Mouse (Mus musculus) hindbrain, embryonic 14.5 days (tissue): ENCODE data around the gene Fus. TPM values are rescaled to one million over a fixed set of nuclear protein-coding genes. Genes with fewer than 3 reads are reported as not detected.

Experiments
- ATAC-seq: fragments of 200-750 bp; cut with Nextera tagmentation; 2 replicates; pipeline ENCODE4 v1.8.0; 2017; ENCODE audit warnings: moderate number of reproducible peaks, mild to moderate bottlenecking, moderate TSS enrichment, moderate library complexity; ENCODE audit not compliant: low FRiP score
- DNase-seq: peaks from one replicate; pipeline ENCODE4 v3.0.0-alpha.2; 2015; ENCODE audit warnings: low spot score
- H3K27ac ChIP-seq: fragments of 300-500 bp; sonication (generic); 2 replicates; pipeline ENCODE4 v1.5.1; 2014; ENCODE audit warnings: mild to moderate bottlenecking, moderate library complexity
- H3K27me3 ChIP-seq: fragments of 300-500 bp; sonication (generic); 2 replicates; pipeline ENCODE4 v1.6.1; 2014; ENCODE audit warnings: mild to moderate bottlenecking, low read length, mixed read lengths; ENCODE audit not compliant: control insufficient read depth, insufficient read depth
- H3K36me3 ChIP-seq: fragments of 300-500 bp; sonication (generic); replicated peaks from 2 replicates; pipeline ENCODE4 v1.6.1; 2014; ENCODE audit not compliant: control insufficient read depth, insufficient read depth
- H3K4me1 ChIP-seq: fragments of 300-500 bp; sonication (generic); replicated peaks from 2 replicates; pipeline ENCODE4 v1.6.1; 2014; ENCODE audit warnings: antibody characterized with exemption, low read length, mixed read lengths; ENCODE audit not compliant: control insufficient read depth, insufficient read depth
- H3K4me2 ChIP-seq: fragments of 300-500 bp; sonication (generic); replicated peaks from 2 replicates; pipeline ENCODE4 v1.6.1; 2014; ENCODE audit warnings: mild to moderate bottlenecking, moderate library complexity
- H3K4me3 ChIP-seq: fragments of 300-500 bp; sonication (generic); replicated peaks from 2 replicates; pipeline ENCODE4 v1.5.1; 2014; ENCODE audit warnings: mild to moderate bottlenecking, low read length
- H3K9ac ChIP-seq: fragments of 300-500 bp; sonication (generic); 2 replicates; pipeline ENCODE4 v1.6.1; 2014
- H3K9me3 ChIP-seq: fragments of 300-500 bp; sonication (generic); 2 replicates; pipeline ENCODE4 v1.6.1; 2016; ENCODE audit warnings: low read length; ENCODE audit not compliant: control insufficient read depth
- WGBS: fragments of 180-500 bp; shearing (Covaris S2); extraction: QIAGEN DNeasy Blood & Tissue Kit; methylation state at CpG from one replicate; pipeline ENCODE4 v1.1.7; 2014; 5-methylcytosine and 5-hydroxymethylcytosine counted together
- polyA plus RNA-seq: library from polyadenylated mRNA; unstranded; fragments of >200 nt; fragmentation: Nextera tagmentation; extraction: Ambion mirVana; gene quantifications from 2 replicates; pipeline ENCODE4 v1.2.1, GENCODE M21; 2014

Gene Fus
- polyA plus RNA-seq, 1 experiment from 2014 or later = 44.2 TPM

GRCm38 (mm10) chr7:127974413-127974930 lies 7.2 kb downstream of the Fus start:
- no peak for ATAC-seq
- Histone ChIP-seq H3K9ac (no peak overlapping the region), H3K27ac (no peak overlapping the region), H3K4me1 (peaks cover 8% of the 10 kb centered on the region), H3K9me3 (no peaks in the 10 kb centered on the region), H3K4me2 (no peak overlapping the region), H3K27me3 (no peaks in the 10 kb centered on the region), H3K36me3 (peaks cover 97% of the 10 kb centered on the region), H3K4me3 (no peak overlapping the region)
- no peak for DNase-seq
- WGBS = 89% methylated on average over 2 of the region's 2 CpGs

- no peaks in the 10 kb centered on the region for H3K27me3 ChIP-seq
- H3K4me1 ChIP-seq = no peaks in the 10 kb centered on the region
- H3K36me3 ChIP-seq = peaks cover 99% of the 10 kb centered on the region
- H3K4me3 ChIP-seq = no peak overlapping the region
- H3K4me2 ChIP-seq = no peak overlapping the region
- WGBS = 100% methylated on average over 2 of the region's 2 CpGs
- H3K9ac ChIP-seq = no peak overlapping the region
- H3K27ac ChIP-seq = no peak overlapping the region
- H3K9me3 ChIP-seq = no peaks in the 10 kb centered on the region
- DNase-seq (no peak), ATAC-seq (no peak)
Measured at GRCm38 (mm10) chr7:127978856-127979255, 11.6 kb downstream of the Fus start.

- no peak for ATAC-seq
- no peak overlapping the region for H3K4me2 ChIP-seq
- WGBS = 90% methylated on average over 3 of the region's 3 CpGs
Measured at GRCm38 (mm10) chr7:127980606-127981005, 13.3 kb downstream of the Fus start.

GRCm38 (mm10) chr7:127988904-127989303 lies 21.6 kb downstream of the Fus start:
- 97% methylated on average over 1 of the region's 1 CpGs for WGBS

More at GRCm38 (mm10) chr7:127980606-127981005, 13.3 kb downstream of the Fus start:
- Histone ChIP-seq H3K4me3 (no peak overlapping the region), H3K9ac (no peak overlapping the region), H3K4me1 (no peaks in the 10 kb centered on the region), H3K27me3 (no peaks in the 10 kb centered on the region), H3K27ac (no peak overlapping the region), H3K36me3 (peaks cover 99% of the 10 kb centered on the region), H3K9me3 (no peaks in the 10 kb centered on the region)
- DNase-seq = no peak

GRCm38 (mm10) chr7:127991643-127992487 lies 24.6 kb downstream of the Fus start:
- H3K4me1 ChIP-seq = no peaks in the 10 kb centered on the region
- peaks cover 52% of the 10 kb centered on the region for H3K36me3 ChIP-seq
- 55% methylated on average over 6 of the region's 6 CpGs for WGBS
- H3K27ac ChIP-seq = no peak overlapping the region; the same call in 1 of the 2 replicates
- H3K27me3 ChIP-seq = no peaks in the 10 kb centered on the region
- H3K9ac ChIP-seq = no peak overlapping the region
- ATAC-seq (0 out of 2 replicates have a peak, but pooled peaks have one; percentile 61), DNase-seq (peak; percentile 73)
- no peak overlapping the region for H3K4me2 ChIP-seq
- H3K4me3 ChIP-seq = no peak overlapping the region
- H3K9me3 ChIP-seq = no peaks in the 10 kb centered on the region

More at GRCm38 (mm10) chr7:127988904-127989303, 21.6 kb downstream of the Fus start:
- H3K4me3 ChIP-seq = no peak overlapping the region
- H3K9ac ChIP-seq = no peak overlapping the region
- H3K27me3 ChIP-seq = no peaks in the 10 kb centered on the region
- no peaks in the 10 kb centered on the region for H3K4me1 ChIP-seq
- no peak overlapping the region for H3K4me2 ChIP-seq
- H3K36me3 ChIP-seq = peaks cover 82% of the 10 kb centered on the region
- H3K9me3 ChIP-seq = no peaks in the 10 kb centered on the region
- ATAC-seq = no peak
- H3K27ac ChIP-seq = no peak overlapping the region
- no peak for DNase-seq

- H3K9me3 ChIP-seq = no peaks in the 10 kb centered on the region
- H3K4me1 ChIP-seq = no peaks in the 10 kb centered on the region
- ATAC-seq (no peak), DNase-seq (no peak)
- peaks cover 43% of the 10 kb centered on the region for H3K36me3 ChIP-seq
- no peaks in the 10 kb centered on the region for H3K27me3 ChIP-seq
- no peak overlapping the region for H3K27ac ChIP-seq
- peak overlapping the region; percentile 33 for H3K4me2 ChIP-seq
- WGBS = 49% methylated on average over 5 of the region's 5 CpGs
- no peak overlapping the region for H3K4me3 ChIP-seq
- H3K9ac ChIP-seq = no peak overlapping the region
Measured at GRCm38 (mm10) chr7:127992488-127993340, 25.5 kb downstream of the Fus start.

- no peak for DNase-seq
Measured at GRCm38 (mm10) chr7:127993341-127993977, 26.2 kb downstream of the Fus start, which contains the start of gene Pycard. Gene Pycard, minus strand, starts transcription at chr7:127993867.

GRCm38 (mm10) chr7:127999436-127999835 lies 32.2 kb downstream of the Fus start:
- DNase-seq (no peak), ATAC-seq (no peak)
- Histone ChIP-seq H3K36me3 (no peaks in the 10 kb centered on the region), H3K27me3 (no peaks in the 10 kb centered on the region), H3K9ac (no peak overlapping the region), H3K4me1 (no peaks in the 10 kb centered on the region), H3K9me3 (no peaks in the 10 kb centered on the region), H3K27ac (no peak overlapping the region), H3K4me2 (no peak overlapping the region), H3K4me3 (no peak overlapping the region)
- WGBS = 90% methylated on average over 1 of the region's 1 CpGs

More at GRCm38 (mm10) chr7:127993341-127993977, 26.2 kb downstream of the Fus start, which contains the start of gene Pycard:
- ATAC-seq = no peak
- Histone ChIP-seq H3K9ac (no peak within 1 kb of the TSS), H3K4me3 (peak within 1 kb of the TSS; percentile 11; the same call in 1 of the 2 replicates), H3K27me3 (no peaks in the 10 kb centered on the region), H3K36me3 (peaks cover 36% of the 10 kb centered on the region), H3K9me3 (no peaks in the 10 kb centered on the region), H3K27ac (no peak within 1 kb of the TSS), H3K4me2 (peak within 1 kb of the TSS; percentile 33), H3K4me1 (no peaks in the 10 kb centered on the region)
- 20% methylated on average over 18 of the region's 18 CpGs for WGBS
